Mouse (Mus musculus) stomach, embryonic 16.5 days (tissue): ENCODE data around the gene Daw1. TPM values are rescaled to one million over a fixed set of nuclear protein-coding genes. Genes with fewer than 3 reads are reported as not detected.

Experiments
- ATAC-seq: fragments of 200-750 bp; cut with Nextera tagmentation; 2 replicates; pipeline ENCODE4 v1.8.0; 2017; ENCODE audit warnings: moderate number of reproducible peaks, moderate TSS enrichment; ENCODE audit not compliant: insufficient read depth, low FRiP score
- H3K27ac ChIP-seq: fragments of 300-500 bp; sonication (generic); 2 replicates; pipeline ENCODE4 v1.5.1; 2014; ENCODE audit warnings: low read length
- H3K27me3 ChIP-seq: fragments of 300-500 bp; sonication (generic); 2 replicates; pipeline ENCODE4 v1.6.1; 2014; ENCODE audit warnings: low read length, control low read depth, mixed read lengths; ENCODE audit not compliant: control insufficient read depth, insufficient read depth
- H3K36me3 ChIP-seq: fragments of 300-500 bp; sonication (generic); 2 replicates; pipeline ENCODE4 v1.6.1; 2014; ENCODE audit warnings: low read length; ENCODE audit not compliant: control insufficient read depth, insufficient read depth
- H3K4me1 ChIP-seq: fragments of 300-500 bp; sonication (generic); 2 replicates; pipeline ENCODE4 v1.6.1; 2014; ENCODE audit warnings: low read length, control low read depth, mixed read lengths; ENCODE audit not compliant: control insufficient read depth, insufficient read depth
- H3K4me2 ChIP-seq: fragments of 300-500 bp; sonication (generic); 2 replicates; pipeline ENCODE4 v1.6.1; 2014; ENCODE audit warnings: low read depth, low read length, mixed read lengths
- H3K4me3 ChIP-seq: fragments of 300-500 bp; sonication (generic); replicated peaks from 2 replicates; pipeline ENCODE4 v1.5.1; 2014; ENCODE audit warnings: mild to moderate bottlenecking, low read length
- H3K9ac ChIP-seq: fragments of 300-500 bp; sonication (generic); 2 replicates; pipeline ENCODE4 v1.6.1; 2014; ENCODE audit warnings: low read length
- H3K9me3 ChIP-seq: fragments of 300-500 bp; sonication (generic); replicated peaks from 2 replicates; pipeline ENCODE4 v1.6.1; 2016; ENCODE audit warnings: low read length, control low read depth; ENCODE audit not compliant: control insufficient read depth
- WGBS: fragments of 180-500 bp; shearing (Covaris S2); extraction: QIAGEN DNeasy Blood & Tissue Kit; methylation state at CpG from one replicate; pipeline ENCODE4 v1.1.7; 2014; 5-methylcytosine and 5-hydroxymethylcytosine counted together
- polyA plus RNA-seq: library from polyadenylated mRNA; unstranded; fragments of >200 nt; fragmentation: Nextera tagmentation; extraction: Ambion mirVana; gene quantifications from 2 replicates; pipeline ENCODE4 v1.2.1, GENCODE M21; 2015

Gene Daw1
- polyA plus RNA-seq, 1 experiment from 2014 or later = not detected

GRCm38 (mm10) chr1:83164027-83164426, 4.5 kb downstream of the Daw1 start:
- Histone ChIP-seq H3K4me1 (no peaks in the 10 kb centered on the region), H3K9ac (no peak overlapping the region), H3K4me3 (no peak overlapping the region), H3K4me2 (no peak overlapping the region), H3K36me3 (no peaks in the 10 kb centered on the region), H3K27ac (no peak overlapping the region), H3K9me3 (no peaks in the 10 kb centered on the region), H3K27me3 (no peaks in the 10 kb centered on the region)
- 64% methylated on average over 3 of the region's 3 CpGs for WGBS
- no peak for ATAC-seq

- Histone ChIP-seq H3K9ac (no peak overlapping the region), H3K4me2 (no peak overlapping the region), H3K27me3 (no peaks in the 10 kb centered on the region), H3K4me3 (no peak overlapping the region), H3K27ac (no peak overlapping the region), H3K4me1 (no peaks in the 10 kb centered on the region), H3K36me3 (no peaks in the 10 kb centered on the region), H3K9me3 (no peaks in the 10 kb centered on the region)
- ATAC-seq = no peak
- WGBS = 82% methylated on average over 3 of the region's 3 CpGs
Measured at GRCm38 (mm10) chr1:83169158-83169557, 9.6 kb downstream of the Daw1 start.

- no peak overlapping the region for H3K9ac ChIP-seq
- no peak for ATAC-seq
- H3K4me1 ChIP-seq = no peaks in the 10 kb centered on the region
- H3K4me3 ChIP-seq = no peak overlapping the region
- H3K9me3 ChIP-seq = no peaks in the 10 kb centered on the region
- H3K36me3 ChIP-seq = no peaks in the 10 kb centered on the region
- no peak overlapping the region for H3K27ac ChIP-seq
- H3K4me2 ChIP-seq = no peak overlapping the region
- 81% methylated on average over 1 of the region's 1 CpGs for WGBS
- H3K27me3 ChIP-seq = no peaks in the 10 kb centered on the region
Measured at GRCm38 (mm10) chr1:83175985-83176384, 16.4 kb downstream of the Daw1 start.

- H3K27me3 ChIP-seq = no peaks in the 10 kb centered on the region
- WGBS = 85% methylated on average over 7 of the region's 7 CpGs
- H3K4me3 ChIP-seq = no peak overlapping the region
- H3K9ac ChIP-seq = no peak overlapping the region
- no peak for ATAC-seq
- H3K36me3 ChIP-seq = no peaks in the 10 kb centered on the region
- H3K4me1 ChIP-seq = no peaks in the 10 kb centered on the region
- no peaks in the 10 kb centered on the region for H3K9me3 ChIP-seq
- H3K27ac ChIP-seq = no peak overlapping the region
- H3K4me2 ChIP-seq = no peak overlapping the region
Measured at GRCm38 (mm10) chr1:83179531-83179930, 20.0 kb downstream of the Daw1 start.

- Histone ChIP-seq H3K9ac (no peak overlapping the region), H3K36me3 (no peaks in the 10 kb centered on the region), H3K27me3 (no peaks in the 10 kb centered on the region), H3K4me2 (no peak overlapping the region), H3K4me1 (no peaks in the 10 kb centered on the region), H3K27ac (no peak overlapping the region), H3K4me3 (no peak overlapping the region), H3K9me3 (no peaks in the 10 kb centered on the region)
- WGBS = 55% methylated on average over 4 of the region's 4 CpGs
- ATAC-seq = no peak
Measured at GRCm38 (mm10) chr1:83181418-83181817, 21.9 kb downstream of the Daw1 start.

GRCm38 (mm10) chr1:83187154-83187553, 27.6 kb downstream of the Daw1 start:
- Histone ChIP-seq H3K36me3 (no peaks in the 10 kb centered on the region), H3K4me3 (no peak overlapping the region), H3K27me3 (no peaks in the 10 kb centered on the region), H3K9me3 (no peaks in the 10 kb centered on the region), H3K4me1 (no peaks in the 10 kb centered on the region), H3K4me2 (no peak overlapping the region), H3K27ac (no peak overlapping the region), H3K9ac (no peak overlapping the region)
- 55% methylated on average over 2 of the region's 2 CpGs for WGBS
- no peak for ATAC-seq

GRCm38 (mm10) chr1:83209981-83210380, 50.4 kb downstream of the Daw1 start:
- WGBS = 68% methylated on average over 1 of the region's 1 CpGs

GRCm38 (mm10) chr1:83218260-83218659, 58.7 kb downstream of the Daw1 start:
- no peak for ATAC-seq
- Histone ChIP-seq H3K4me2 (no peak overlapping the region), H3K27me3 (no peaks in the 10 kb centered on the region), H3K9ac (no peak overlapping the region), H3K27ac (no peak overlapping the region), H3K4me1 (no peaks in the 10 kb centered on the region), H3K9me3 (no peaks in the 10 kb centered on the region), H3K4me3 (no peak overlapping the region), H3K36me3 (no peaks in the 10 kb centered on the region)
- WGBS = 48% methylated on average over 1 of the region's 1 CpGs

More at GRCm38 (mm10) chr1:83209981-83210380, 50.4 kb downstream of the Daw1 start:
- no peak for ATAC-seq
- no peak overlapping the region for H3K4me2 ChIP-seq
- no peaks in the 10 kb centered on the region for H3K27me3 ChIP-seq
- no peaks in the 10 kb centered on the region for H3K4me1 ChIP-seq
- no peaks in the 10 kb centered on the region for H3K9me3 ChIP-seq
- no peaks in the 10 kb centered on the region for H3K36me3 ChIP-seq
- no peak overlapping the region for H3K9ac ChIP-seq
- no peak overlapping the region for H3K4me3 ChIP-seq
- H3K27ac ChIP-seq = no peak overlapping the region

GRCm38 (mm10) chr1:83223072-83223471, 63.5 kb downstream of the Daw1 start:
- Histone ChIP-seq H3K4me1 (no peaks in the 10 kb centered on the region), H3K27me3 (no peaks in the 10 kb centered on the region), H3K9ac (no peak overlapping the region), H3K4me2 (no peak overlapping the region), H3K36me3 (no peaks in the 10 kb centered on the region), H3K27ac (no peak overlapping the region), H3K4me3 (no peak overlapping the region), H3K9me3 (no peaks in the 10 kb centered on the region)
- no peak for ATAC-seq
- WGBS = 75% methylated on average over 1 of the region's 1 CpGs

- no peak overlapping the region for H3K9ac ChIP-seq
- H3K36me3 ChIP-seq = no peaks in the 10 kb centered on the region
- no peak for ATAC-seq
- no peaks in the 10 kb centered on the region for H3K27me3 ChIP-seq
- H3K4me3 ChIP-seq = no peak overlapping the region
- no peak overlapping the region for H3K4me2 ChIP-seq
- no peaks in the 10 kb centered on the region for H3K9me3 ChIP-seq
- H3K27ac ChIP-seq = no peak overlapping the region
- no peaks in the 10 kb centered on the region for H3K4me1 ChIP-seq
Measured at GRCm38 (mm10) chr1:83224423-83224960, 64.9 kb downstream of the Daw1 start.
